Mouse (Mus musculus): ENCODE results near the gene Psmb4.
"Not testable (repeated sequence)": the region's sequence is repeated elsewhere in the genome, so short reads cannot be mapped to it uniquely, and the experiment has no call there.

DNA sequence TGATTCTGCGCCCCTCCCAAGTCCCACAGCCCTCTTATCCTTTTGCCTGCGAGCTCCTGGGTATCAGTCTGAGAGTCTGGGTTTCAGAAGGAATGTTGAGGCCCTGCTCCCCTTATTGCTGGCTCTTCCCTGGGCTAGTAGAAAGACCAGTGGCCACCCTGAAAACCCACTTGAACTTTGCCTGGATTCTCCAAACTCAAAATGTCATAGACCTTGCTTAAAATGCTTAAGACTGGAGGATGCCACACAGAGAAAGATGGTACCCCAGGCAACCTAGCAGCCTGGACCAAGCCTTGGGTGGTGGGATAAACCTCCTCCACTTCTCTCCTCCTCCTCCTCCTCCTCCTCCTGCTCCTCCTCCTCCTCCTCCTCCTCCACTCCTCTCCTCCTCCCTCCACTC, 46.8 kb upstream of the Psmb4 start:
- not testable (repeated sequence) for TF ChIP-seq CTCF, EP300 (IDR thresholded peaks at IDR 0.05)
